In genomic region chr3:34649726-34650620, GRCm38 (mm10) we compare ENCODE assay signal across 8 mouse cellular contexts. TPM values are rescaled to one million over a fixed set of nuclear protein-coding genes. Genes with fewer than 3 reads are reported as not detected.
DNase-seq lines count a peak whose midpoint lies in the region; ATAC-seq and TF ChIP-seq lines count a peak whose summit lies in the region.

Gene Sox2, plus strand, starts transcription at chr3:34650405.

- WGBS in embryonic facial prominence, embryonic 10.5 days, result under 1% methylated on average over 86 of the region's 86 CpGs
- WGBS in liver, embryonic 16.5 days (ENCODE audit: insufficient replicate concordance), result under 1% methylated on average over 81 of the region's 86 CpGs
- under 1% methylated on average over 76 of the region's 86 CpGs for WGBS in neural tube, embryonic 15.5 days

- peak; percentile 73 for DNase-seq in layer of hippocampus, adult 11-12 months (ENCODE audit: low spot score)
- no peak for DNase-seq in layer of hippocampus, adult 9-10 months (ENCODE audit: low spot score)
- peak; percentile 90 for DNase-seq in embryonic facial prominence, embryonic 10.5 days (ENCODE audit: low spot score)
- peak; percentile 39 to 49 for DNase-seq in heart, postnatal 14 days
- DNase-seq in layer of hippocampus, adult 2 months (ENCODE audit: low spot score in 2 of 2), result peak; percentile 73 to 84
- DNase-seq in spleen, postnatal 36 days (ENCODE audit: low spot score in 2 of 2), result no peak

- H3K4me2 ChIP-seq in liver, embryonic 16.5 days (ENCODE audit: low read depth, low read length), result peak within 1 kb of the TSS; percentile 38
- peak within 1 kb of the TSS; percentile 57 for H3K4me2 ChIP-seq in neural tube, embryonic 15.5 days

- H3K4me3 ChIP-seq in embryonic facial prominence, embryonic 10.5 days, result peak within 1 kb of the TSS; percentile 72
- peak within 1 kb of the TSS; percentile 57 for H3K4me3 ChIP-seq in layer of hippocampus, adult 2 months
- peak within 1 kb of the TSS; percentile 12 for H3K4me3 ChIP-seq in liver, embryonic 16.5 days (ENCODE audit: low read depth, low read length)
- peak within 1 kb of the TSS; percentile 44 for H3K4me3 ChIP-seq in neural tube, embryonic 15.5 days (replicated peaks)

- peaks cover 5% of the 10 kb centered on the region; the same call in 1 of the 2 replicates for H3K36me3 ChIP-seq in embryonic facial prominence, embryonic 10.5 days (replicated peaks)
- no peaks in the 10 kb centered on the region for H3K36me3 ChIP-seq in liver, embryonic 16.5 days (ENCODE audit: control insufficient read depth, insufficient read depth)
- no peaks in the 10 kb centered on the region for H3K36me3 ChIP-seq in neural tube, embryonic 15.5 days

- intact Hi-C loops in heart, postnatal 14 days (cut with DNase I), result loop anchor here (2.0 kb wide), 1 partner anchor 673 kb away; no protein-coding TSS in a partner anchor

- H3K27ac ChIP-seq in embryonic facial prominence, embryonic 10.5 days (replicated peaks), result peak within 1 kb of the TSS; percentile 93
- H3K27ac ChIP-seq in layer of hippocampus, adult 2 months, result peak within 1 kb of the TSS; percentile 88
- H3K27ac ChIP-seq in liver, embryonic 16.5 days (ENCODE audit: low read length), result no peak within 1 kb of the TSS
- peak within 1 kb of the TSS; percentile 85 for H3K27ac ChIP-seq in neural tube, embryonic 15.5 days (replicated peaks)

- TF ChIP-seq CTCF in layer of hippocampus, adult 2 months (conservative IDR thresholded peaks at IDR 0.05), result no peak

- peaks cover 33% of the 10 kb centered on the region for H3K4me1 ChIP-seq in embryonic facial prominence, embryonic 10.5 days
- H3K4me1 ChIP-seq in liver, embryonic 16.5 days (ENCODE audit: control insufficient read depth, low read depth, low read length), result peaks cover 3% of the 10 kb centered on the region; the same call in 1 of the 2 replicates
- H3K4me1 ChIP-seq in neural tube, embryonic 15.5 days, result peaks cover 36% of the 10 kb centered on the region

- H3K9me3 ChIP-seq in embryonic facial prominence, embryonic 10.5 days, result no peaks in the 10 kb centered on the region
- H3K9me3 ChIP-seq in liver, embryonic 16.5 days (replicated peaks; ENCODE audit: control insufficient read depth, low read length), result no peaks in the 10 kb centered on the region
- no peaks in the 10 kb centered on the region for H3K9me3 ChIP-seq in neural tube, embryonic 15.5 days (replicated peaks)

- H3K9ac ChIP-seq in liver, embryonic 16.5 days (ENCODE audit: low read depth, low read length), result no peak within 1 kb of the TSS
- peak within 1 kb of the TSS; percentile 52 for H3K9ac ChIP-seq in neural tube, embryonic 15.5 days (replicated peaks)

- peak; percentile 74 for ATAC-seq in liver, embryonic 16.5 days (ENCODE audit: low read depth)
- peak; percentile 88 for ATAC-seq in neural tube, embryonic 15.5 days (ENCODE audit: low FRiP score)

- H3K27me3 ChIP-seq in embryonic facial prominence, embryonic 10.5 days (replicated peaks; ENCODE audit: low read depth, poor library complexity, severe bottlenecking), result peaks cover 90% of the 10 kb centered on the region
- H3K27me3 ChIP-seq in liver, embryonic 16.5 days (ENCODE audit: control insufficient read depth, insufficient read depth, low read depth, low read length), result peaks cover 88% of the 10 kb centered on the region
- H3K27me3 ChIP-seq in neural tube, embryonic 15.5 days (replicated peaks), result peaks cover 46% of the 10 kb centered on the region

RNA-seq across cellular contexts. Expression of gene Sox2, which starts in this region (rescaled TPM):
- polyA plus RNA-seq in embryonic facial prominence, embryonic 10.5 days (2016; fragmentation: Nextera tagmentation; extraction: Ambion mirVana), result 12.2 and 16.1 TPM in 2 replicates
- total RNA-seq in heart, postnatal 14 days (2021), result under 1 TPM in 1 of 2 experiments, not detected in 1; 0.22 TPM
- total RNA-seq in layer of hippocampus, adult 2 months (2021), result 10 to 100 TPM; 41.1 to 45.9 TPM
- not detected in 2 replicates for polyA plus RNA-seq in liver, embryonic 16.5 days (2015; fragmentation: Nextera tagmentation; extraction: Ambion mirVana)
- polyA plus RNA-seq in neural tube, embryonic 15.5 days (2015; fragmentation: Nextera tagmentation; extraction: Ambion mirVana), result 11.1 and 13.4 TPM in 2 replicates

Comparison
In these comparisons a context has a peak if more than half of its experiments do, and no peak if none do; other contexts are left out.
1. RNA of gene Sox2 (total RNA-seq): 41.1 to 45.9 TPM in layer of hippocampus, adult 2 months; 0.22 TPM in heart, postnatal 14 days; every median in the first group is over 10 times any median in the second.
2. RNA of gene Sox2 (polyA plus RNA-seq): 11.1 to 13.4 TPM in neural tube, embryonic 15.5 days and 12.2 to 16.1 TPM in embryonic facial prominence, embryonic 10.5 days; not detected in liver, embryonic 16.5 days; every median in the first group is over 10 times any median in the second.
3. DNase-seq: peak in layer of hippocampus, adult 11-12 months (single experiment), embryonic facial prominence, embryonic 10.5 days (single experiment) and layer of hippocampus, adult 2 months (2 of 2); none in layer of hippocampus, adult 9-10 months (single experiment) and spleen, postnatal 36 days (0 of 2).
4. Peak in DNase-seq in heart, postnatal 14 days; RNA of the gene not detected or under 1 TPM.
5. Peak in ATAC-seq, H3K4me3 ChIP-seq and H3K4me2 ChIP-seq in liver, embryonic 16.5 days; RNA of the gene not detected or under 1 TPM.
6. H3K4me3 ChIP-seq: peak in every context shown above with its lines; median percentile 72 in embryonic facial prominence, embryonic 10.5 days; 57 in layer of hippocampus, adult 2 months; 44 in neural tube, embryonic 15.5 days; 12 in liver, embryonic 16.5 days.